Mouse (Mus musculus) forelimb bud, embryonic 11.5 days (tissue): Measurements from ENCODE around the gene Mrgpra1.
"Not testable (repeated sequence)": the region's sequence is repeated elsewhere in the genome, so short reads cannot be mapped to it uniquely, and the experiment has no call there.

Experiments
- DNase-seq: peaks from one replicate; pipeline ENCODE4 v3.0.0-alpha.2; 2012; ENCODE audit warnings: low read depth, low spot score

The Mrgpra1 gene

DNA sequence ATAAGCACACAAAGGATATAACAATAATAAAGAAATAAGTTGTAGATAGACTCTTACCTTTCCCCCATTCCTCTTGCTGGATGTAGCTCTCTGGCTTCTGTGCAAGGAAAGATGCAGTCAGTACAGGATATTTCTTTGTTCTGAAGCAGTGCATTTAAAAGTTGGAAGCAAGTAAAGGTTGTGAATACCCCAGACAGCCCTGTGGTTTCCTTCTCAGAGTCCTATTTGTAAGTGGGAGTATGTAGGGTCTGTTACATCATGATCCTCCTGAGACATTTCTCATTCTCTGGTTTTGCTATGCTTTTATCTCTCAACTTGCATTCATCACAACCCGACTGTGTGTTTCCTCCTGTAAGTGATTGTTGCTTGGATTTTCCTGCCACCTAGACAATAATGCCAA lies at the start of gene Mrgpra1:
Mrgpra1 (minus strand) TSS at position 101 of the 400 bp plus-strand sequence.
- no peak for DNase-seq

DNA sequence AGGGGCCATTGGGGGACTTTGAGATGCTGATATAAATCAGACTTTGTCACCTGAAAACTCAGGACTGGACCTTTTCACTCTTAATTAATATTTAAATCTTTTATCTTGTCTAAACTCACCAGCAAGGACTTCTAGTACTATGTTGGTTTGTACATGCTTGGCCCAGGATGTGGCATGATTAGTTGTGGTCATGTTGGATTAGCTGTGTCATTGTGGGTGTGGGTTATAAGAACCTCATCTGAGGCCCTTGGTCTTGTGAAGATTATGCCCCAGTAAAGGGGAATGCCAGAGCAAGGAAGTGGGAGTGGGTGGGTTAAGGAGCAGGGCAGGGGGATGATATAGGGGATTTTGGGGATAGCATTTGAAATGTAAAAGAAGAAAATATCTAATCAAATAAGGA lies 47.1 kb upstream of the Mrgpra1 start:
- no peak for DNase-seq

DNA sequence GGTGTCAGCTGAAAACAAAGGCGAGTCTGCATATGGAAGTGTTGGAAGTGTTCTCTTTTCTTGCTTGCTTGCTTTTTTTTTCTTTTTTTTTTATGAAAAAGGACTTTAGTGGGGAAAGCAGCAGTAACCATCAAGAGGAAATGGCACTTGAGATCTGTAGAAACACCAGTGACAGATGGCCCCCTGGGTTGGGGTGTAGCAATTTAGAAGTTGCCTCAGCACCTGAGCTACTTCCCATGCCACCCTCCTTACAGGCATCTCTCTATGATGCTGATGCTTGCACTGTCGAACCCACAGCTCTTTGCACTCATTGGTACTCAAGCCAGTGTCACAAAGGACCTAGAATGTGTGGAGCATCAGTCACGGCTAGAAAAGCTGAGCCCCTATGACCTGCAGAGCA lies 5.6 kb downstream of the Mrgpra1 start:
- DNase-seq: no peak

DNA sequence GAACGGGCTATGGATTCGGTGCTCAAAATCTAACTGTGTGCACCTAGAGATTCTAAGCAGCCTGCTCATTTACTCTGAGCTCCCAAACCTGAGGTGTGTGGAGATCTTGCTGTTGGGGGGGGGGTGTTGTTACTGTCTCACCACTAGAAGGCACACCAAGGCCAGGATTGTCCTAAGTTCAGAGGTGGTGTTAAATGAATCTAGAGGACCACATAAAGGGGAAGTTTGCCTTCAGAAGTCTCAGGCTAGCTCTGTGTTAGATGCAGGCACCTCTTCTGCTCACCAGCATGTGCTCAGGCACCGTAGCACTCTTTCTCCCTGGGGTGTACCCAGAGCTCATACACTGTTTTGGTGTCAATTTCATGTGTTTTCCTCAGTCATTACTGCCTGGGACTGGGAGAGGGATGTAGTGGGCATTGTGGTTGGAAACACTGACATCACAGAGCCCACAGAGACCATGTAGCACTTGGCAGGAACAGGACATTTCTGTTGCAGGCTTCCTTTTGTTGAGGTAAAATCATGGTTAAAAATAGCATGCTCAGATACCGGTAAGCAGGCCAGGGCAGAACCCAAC lies 8.0 kb downstream of the Mrgpra1 start:
- DNase-seq: no peak

DNA sequence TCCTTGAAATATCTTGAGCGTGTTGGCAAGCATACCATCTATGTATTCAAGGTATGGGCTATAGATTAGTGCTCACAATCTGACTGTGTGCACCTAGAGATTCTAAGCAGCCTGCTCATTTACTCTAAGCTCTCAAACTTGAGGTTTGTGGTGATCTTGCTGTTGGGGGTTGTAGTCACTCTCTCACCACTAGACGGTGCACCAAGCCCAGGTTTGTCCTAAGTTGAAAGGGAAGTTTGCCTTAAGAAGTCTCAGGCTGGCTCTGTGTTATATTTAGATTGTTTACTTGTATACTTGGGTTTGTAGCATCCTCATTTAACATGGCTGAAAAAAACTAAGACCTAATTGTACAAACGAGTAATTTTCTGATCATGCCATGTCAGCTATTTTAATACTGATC lies 12.2 kb downstream of the Mrgpra1 start:
- not testable (repeated sequence) for DNase-seq

DNA sequence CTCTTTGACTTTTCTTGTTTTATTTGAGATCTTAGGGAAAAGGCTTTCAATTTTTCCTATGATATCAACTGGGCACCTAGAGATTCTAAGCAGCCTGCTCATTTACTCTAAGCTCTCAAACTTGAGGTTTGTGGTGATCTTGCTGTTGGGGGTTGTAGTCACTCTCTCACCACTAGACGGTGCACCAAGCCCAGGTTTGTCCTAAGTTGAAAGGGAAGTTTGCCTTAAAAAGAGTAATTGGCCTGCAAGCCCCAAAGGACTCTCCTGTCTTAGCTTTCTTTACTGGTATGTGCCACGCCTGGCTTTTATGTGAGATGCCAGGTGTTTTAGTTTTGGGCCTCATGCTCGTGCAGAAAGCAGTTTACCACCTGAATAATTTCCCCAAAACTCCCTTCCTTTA lies 12.7 kb downstream of the Mrgpra1 start:
- not testable (repeated sequence) for DNase-seq

DNA sequence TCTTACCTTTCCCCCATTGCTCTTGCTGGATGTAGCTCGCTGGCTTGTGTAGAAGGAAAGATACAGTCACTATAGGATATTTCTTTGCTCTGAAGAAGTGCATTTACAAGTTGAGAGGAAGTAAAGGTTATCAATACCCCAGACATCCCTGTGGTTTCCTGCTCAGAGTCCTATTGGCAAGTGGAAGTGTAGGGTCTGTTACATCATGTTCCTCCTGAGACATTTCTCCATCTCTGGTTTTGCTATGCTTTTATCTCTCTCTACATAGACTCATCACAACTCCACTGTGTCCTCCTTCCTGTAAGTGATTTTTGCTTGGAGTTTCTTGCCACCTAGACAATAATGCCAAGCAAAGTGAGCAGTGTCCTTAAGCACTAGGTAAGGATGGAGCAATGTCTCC lies 35.7 kb downstream of the Mrgpra1 start:
- no peak for DNase-seq

DNA sequence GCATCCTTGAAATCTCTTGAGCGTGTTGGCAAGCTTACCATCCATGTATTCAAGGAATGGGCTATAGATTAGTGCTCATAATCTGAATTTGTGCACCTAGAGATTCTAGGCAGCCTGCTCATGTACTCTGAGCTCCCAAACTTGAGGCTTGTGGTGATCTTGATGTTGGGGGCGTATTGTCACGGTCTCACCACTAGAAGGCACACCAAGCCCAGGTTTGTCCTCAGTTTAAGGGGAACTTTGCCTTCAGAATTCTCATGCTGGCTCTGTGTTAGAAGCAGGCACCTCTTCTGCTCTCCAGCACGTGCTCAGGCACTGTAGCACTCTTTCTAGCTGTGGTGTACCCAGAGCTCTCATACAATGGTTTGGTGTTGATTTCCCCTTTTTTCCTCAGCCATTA lies 41.8 kb downstream of the Mrgpra1 start:
- DNase-seq: no peak

DNA sequence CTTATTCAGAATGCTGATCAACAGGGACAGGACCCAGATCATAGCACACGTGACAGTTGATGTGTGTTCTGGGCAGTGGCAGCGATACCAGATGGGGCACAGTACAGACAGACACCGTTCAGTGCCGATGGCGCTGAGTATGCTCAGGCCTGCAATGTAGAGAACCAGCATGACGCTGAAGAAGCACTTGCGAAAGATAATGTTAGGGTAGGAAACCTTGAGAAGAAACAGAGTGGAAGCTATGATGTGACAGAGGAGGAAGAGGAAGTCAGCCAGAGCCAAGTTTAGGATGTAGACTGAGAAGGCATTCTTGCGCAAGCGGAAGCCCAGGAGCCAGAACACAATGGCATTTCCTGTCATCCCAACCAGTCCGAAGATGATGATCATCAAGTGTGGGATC lies 44.2 kb downstream of the Mrgpra1 start:
- no peak for DNase-seq

DNA sequence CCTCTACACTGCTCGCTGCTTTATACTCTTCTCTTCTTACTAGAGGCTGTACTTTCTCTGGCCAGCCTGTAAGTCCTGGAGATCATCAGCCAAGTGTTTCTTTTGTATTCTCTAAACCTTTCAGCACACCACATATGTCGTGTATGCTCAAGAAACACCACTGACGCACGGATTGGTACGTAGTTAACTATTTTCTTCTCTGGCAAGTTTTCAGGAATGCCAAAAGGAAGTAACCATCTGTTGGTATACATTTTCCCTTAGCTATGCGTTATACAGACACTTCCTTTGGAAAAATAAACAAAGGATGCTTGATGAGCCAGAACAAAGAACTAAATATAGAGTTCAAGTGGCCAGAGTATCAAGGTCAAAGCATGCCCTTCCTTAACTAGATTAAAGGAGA lies 49.4 kb downstream of the Mrgpra1 start:
- DNase-seq: not testable (repeated sequence)

DNA sequence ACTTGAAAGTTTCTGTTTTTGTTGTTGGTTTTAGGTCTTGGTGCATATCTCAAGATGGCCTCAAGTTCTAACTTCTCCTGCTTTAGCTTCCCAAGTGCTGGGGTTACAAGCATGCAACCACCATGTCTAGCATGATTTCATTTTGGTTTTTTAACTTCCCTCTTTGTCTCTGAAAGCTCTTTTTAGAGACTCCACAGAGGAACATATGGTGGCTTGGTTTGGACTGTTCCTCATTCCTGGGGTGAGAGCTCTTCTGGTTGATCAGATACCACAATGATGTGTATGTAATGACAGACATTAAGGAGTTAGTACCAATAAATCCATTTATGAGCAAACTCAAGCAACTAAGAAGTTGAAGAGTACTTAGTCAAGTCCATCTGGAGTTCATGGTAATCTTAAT lies 54.4 kb downstream of the Mrgpra1 start:
- not testable (repeated sequence) for DNase-seq
